Mouse (Mus musculus) WW6 (cell line): ENCODE measurements around the gene Fam102a.

Experiments used
- DNase-seq: peaks from one replicate; pipeline ENCODE4 v3.0.0-alpha.2; 2013; ENCODE audit warnings: low read depth, low spot score

The Fam102a gene

DNA sequence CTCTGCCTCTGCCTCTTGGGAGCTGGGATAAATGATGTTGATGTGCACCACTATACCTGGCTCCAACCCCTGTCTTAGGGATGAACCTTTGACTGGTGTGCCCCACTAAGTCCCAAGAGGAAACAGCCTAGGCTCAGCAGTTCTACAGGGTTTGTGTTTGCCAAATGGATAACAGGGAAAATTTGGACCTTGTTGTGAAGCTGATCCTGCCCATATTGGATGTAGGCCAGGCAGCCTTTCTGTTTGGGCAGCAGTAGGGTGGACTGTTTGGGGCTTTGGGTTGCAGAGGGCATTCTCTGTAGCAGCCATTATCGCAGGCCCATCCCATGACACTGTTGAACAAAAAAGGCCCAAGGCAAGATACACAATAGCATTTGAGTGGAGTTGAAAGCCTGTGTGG, 11.8 kb downstream of the Fam102a start:
- no peak for DNase-seq

DNA sequence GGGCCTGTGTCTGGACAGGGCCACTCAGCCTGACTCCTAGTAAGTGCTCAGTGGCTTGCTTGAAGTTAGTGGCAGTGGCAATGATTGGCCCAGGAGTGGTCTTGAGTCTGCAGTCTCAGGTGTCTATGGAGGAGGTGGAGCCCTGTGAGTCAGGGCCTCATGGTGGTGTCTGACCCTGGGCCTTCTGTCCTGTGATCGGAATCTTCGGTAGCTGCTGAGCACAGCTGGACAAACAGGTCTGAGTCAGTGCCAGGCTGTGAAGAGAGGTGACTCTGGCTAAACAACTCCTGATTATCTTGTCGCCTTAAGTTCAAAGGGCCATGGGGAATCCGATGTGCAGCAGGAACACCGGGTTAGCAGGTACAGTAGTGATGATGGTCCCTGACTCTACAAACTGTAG, 12.2 kb downstream of the Fam102a start:
- no peak for DNase-seq

DNA sequence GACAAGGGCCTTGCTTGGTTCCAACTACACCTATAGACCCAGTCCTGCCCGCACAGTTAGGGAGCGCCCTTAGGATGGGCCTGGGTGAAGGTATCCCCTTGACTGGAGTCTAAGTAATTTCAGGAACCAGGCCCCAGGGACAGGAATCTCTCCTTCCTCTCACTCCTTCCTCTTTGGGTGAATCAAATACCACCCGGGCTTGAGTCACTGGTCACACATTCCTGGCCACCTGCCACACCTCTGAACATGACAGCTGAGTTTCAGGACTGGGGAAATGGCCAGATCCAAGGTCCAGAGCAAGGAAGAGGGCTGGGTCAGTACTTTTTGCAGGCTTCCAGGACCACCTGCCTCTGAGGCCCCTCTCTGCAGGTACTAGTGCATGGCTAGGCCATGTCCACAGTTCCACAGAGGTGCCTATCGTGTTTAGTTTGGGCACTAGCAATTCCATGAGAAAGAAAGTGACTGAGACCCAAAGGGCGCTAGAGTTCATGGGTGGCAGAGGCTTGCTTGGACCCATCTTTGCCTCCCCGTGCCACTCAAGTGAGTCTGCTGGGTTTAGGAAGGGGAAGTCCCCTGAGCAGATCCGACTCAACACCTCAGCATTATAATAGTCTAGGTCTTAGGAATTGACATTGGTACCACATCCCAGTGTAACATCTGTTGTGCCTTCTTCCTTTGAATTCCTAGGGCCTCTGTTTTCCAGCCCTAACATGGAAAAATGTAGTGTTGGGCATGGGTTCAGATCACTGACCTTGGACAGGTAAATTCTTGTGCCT, 13.0 kb downstream of the Fam102a start:
- DNase-seq = no peak

DNA sequence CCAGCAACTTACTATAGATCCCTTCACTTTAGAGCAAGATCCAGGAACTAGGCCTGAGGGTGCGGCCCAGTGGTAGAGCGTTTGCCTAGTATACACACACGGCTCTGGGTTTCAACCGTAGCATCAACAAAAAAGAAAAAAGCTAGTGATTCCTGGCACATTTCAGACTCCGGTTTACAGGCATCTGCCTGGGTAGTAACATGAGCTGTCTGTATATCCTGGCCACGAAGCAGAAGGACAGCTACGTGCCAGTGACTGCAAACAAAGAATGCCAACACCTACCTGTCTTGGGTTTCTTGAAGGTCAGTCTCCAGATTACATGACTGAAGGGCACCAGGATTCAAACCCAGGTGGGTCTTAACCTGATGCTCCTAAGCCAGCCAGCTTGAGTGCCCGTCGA, 14.0 kb downstream of the Fam102a start:
- no peak for DNase-seq

DNA sequence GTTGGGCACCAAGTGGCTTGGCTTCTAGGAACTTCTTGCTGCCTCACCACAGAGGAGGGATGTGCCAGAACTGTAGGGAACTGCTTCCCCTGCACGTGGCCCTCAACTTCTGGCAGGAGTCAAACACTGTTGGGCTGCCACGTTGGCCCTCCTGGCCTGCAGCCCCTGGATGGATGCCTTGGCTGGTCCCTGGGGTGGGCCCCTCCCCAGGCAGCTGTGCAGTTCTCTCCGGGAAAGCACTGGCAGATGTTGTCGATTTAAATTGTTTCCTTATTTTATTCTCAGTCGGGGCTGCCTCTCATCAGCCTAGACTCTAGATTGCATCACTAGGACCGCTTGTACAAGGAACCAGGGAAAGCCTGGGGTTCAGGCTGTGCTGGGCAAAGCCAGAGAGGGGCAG, 14.6 kb downstream of the Fam102a start:
- DNase-seq = no peak

DNA sequence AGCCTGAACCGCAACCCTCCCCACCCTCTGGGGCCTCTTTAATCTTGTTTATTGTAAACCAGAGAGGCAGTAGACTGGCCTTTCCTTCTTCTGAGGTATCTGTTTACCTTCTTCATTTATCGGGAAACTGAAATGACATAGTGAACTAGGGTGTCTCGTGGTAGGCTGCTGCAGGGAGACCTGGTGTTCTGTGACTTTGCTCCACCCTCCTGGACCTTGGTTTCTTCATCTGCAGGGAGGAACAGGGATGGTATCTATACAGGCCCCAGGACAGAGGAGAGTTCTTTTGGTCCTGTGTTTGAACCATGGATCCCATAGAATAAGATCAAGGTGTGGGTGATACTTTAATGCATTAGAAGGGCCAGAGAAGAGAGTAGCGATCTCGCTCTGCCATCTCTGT, 16.1 kb downstream of the Fam102a start:
- DNase-seq = no peak

DNA sequence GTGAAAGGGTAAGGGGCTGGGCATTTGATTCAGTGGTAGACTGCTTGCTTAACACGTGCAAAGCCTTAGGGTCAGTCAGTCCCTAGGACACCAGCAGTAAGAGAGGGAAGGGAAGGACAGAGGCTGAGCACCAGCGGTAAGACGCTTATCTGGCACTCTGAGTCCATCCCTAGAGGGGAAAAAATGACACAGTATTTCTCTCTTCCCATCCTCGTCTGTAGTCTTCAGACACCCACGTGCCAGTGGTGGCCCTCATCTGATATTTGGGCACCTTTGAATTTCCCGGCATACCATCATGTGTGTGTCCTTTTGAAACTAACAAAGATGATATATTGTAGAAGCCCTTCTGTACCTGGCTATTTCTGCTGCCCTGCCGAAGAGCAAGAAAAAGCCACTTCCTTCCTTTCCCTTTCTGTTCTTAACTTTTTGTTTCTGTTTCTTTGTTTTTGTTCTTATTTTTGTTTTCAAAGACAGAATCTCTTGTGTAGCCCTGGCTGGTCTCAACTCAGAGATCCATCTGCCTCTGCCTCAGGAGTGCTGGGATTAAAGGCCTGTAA, 18.5 kb downstream of the Fam102a start:
- no peak for DNase-seq

DNA sequence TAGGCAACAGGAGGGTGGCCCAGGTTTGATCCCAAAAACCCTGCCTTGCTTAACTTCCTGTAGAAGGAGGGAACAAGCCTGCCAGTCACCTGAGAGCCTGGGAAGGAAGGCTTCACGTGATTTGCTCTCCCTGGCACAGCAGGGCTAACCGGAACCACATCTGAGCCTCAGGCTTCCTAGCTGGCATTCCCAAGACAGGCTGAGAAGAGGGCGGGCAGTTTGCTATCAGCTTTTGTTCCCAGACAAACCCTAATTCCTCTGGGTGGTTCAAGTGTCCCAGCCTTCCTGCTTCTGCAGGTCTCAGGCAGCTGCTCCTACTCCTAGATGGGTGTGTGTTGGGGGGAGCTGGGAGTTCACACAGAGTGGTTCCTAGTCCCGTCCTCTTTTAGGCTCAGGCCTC, 20.4 kb downstream of the Fam102a start:
- no peak for DNase-seq

DNA sequence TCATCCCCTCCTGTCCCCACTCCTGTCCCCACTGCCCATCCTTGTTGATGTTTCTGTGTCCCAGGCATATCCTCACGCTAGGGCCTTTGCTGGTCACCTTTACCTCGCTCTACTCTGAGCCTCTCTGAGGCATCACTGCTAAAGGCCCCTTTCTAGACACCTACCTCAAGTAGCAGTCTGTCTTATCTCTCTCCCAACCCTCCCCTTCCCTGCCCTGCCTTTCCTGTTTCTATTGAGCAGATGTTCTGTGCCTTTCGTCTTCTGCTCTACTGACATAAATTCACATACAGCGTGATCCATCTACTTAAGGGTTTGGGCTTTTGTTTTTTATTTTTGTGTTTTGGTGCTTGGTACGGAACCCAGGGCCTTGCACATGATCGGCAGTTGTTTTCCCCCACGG, 20.9 kb downstream of the Fam102a start:
- DNase-seq = no peak

DNA sequence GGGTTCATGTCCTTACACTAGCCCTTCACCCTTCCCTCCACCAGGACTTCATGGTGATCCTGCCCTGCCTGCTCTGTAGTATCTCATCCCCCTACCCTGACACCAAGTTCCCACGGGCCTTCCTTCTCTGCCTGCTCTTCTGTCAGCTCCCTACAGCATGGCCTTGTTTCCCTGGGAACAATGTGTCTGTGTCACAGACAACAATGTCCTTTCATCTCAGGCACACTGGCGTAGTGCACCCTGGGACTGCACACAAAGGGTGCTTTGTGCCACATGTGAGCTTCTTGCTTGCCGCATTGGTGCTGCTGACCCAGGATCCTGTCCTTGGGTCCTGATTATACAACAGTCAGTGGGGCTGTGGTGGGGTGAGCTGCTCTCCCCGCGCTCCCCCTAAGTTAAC, 24.4 kb downstream of the Fam102a start:
- DNase-seq = no peak

DNA sequence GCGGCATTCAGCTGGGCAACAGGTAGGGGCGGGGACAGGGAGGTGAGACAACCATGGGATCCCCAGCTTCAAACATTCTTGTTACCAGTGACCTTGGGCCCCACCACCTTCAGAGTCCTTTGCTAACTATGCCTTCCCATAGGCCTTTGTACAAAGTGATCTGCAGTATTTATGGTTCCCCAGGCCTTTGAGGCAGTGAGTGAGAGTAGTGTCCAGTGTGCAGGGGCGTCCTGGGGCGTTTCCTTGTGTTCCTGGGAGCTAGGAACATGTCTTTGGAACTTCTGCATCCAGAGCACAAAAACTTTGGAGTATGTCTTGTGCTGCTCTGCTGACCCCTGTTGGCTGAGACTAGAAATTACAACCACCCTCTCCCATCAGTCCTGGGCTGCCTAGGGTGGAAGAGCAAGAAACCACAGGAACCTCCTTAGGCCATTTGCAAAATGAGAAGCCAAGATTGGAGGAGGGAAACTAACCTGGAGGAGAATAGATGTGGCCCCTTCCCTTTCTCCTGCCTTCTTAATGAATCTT, 31.5 kb downstream of the Fam102a start:
- no peak for DNase-seq

DNA sequence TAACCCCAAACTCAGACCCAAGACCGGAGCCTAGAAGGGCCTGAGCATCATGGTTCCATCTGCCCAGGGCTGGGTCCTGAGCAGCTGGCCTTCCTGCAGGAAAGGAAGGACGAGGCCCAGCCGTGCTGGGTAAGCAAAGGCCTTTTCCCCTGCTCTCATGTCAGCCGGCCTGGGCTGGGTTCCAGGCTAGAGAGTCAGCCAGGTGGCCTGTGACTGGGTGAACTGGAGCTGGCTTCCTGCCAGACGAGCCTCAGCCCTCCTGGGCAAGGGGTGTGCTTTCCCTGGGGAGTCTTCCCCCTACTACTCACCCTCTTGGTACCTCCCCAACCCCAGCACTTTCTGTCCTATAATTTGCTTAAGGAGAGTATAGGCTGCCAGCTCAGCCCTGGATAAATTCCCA, 33.0 kb downstream of the Fam102a start:
- no peak for DNase-seq

DNA sequence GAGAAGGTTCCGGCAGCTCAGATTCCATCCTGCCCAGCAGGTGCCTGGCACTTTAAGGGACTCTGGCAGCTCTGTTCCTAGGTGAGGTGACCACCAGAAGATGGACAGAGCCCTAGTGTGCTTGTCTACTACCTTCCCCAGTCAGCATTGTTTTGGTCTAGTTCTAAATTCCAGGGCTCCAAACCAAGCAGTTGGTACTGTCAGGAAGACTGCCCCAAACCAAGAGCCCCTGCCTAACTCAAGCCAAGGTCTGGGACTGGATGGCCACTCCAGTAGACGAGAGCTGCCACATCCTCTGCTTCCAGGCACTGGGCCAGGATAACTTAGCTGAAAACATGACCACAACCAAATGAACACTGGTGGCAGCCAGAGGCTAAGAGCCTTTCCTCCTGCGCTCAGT, 33.8 kb downstream of the Fam102a start:
- DNase-seq = no peak

DNA sequence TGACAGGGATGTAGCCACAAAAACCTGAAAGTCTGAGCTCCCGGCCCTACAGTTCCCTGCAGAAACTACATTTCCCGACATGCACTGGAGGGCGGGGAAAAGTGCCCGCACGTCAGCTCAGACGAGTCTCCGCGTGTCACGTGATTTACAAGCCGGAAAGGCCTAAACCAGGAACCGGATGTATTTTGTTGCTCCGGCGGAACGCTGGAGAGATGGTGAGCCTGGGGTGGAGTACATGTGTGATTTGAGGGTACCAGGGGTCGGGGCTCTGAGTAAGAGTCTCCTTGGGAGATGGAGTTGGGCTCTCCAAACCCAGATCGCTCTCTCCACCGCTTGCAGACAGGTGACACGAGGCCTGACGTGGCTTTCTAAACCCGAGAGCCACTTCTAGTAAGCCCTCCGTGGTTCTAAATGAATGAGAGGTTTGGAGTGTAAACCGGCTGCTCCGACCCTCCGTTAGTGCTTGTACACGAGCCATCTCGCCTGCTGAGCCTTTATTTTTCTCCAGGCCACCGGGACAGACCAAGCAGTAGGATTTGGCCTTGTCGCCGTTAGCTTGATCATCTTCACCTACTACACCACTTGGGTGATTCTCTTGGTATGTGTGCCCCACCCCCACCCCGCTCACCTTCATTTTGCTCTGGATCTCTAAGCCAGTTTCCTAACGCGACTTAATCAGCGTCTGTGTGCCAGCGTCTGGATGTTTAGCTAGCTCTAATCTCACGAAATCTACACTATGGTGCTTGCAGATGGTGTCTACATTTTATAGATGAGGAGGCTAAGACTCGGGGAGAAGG, 35.8 kb downstream of the Fam102a start, which contains the start of gene Dpm2:
Gene Dpm2, plus strand, starts transcription at position 161 of the 797 bp plus-strand sequence.
- peak; percentile 80 for DNase-seq

DNA sequence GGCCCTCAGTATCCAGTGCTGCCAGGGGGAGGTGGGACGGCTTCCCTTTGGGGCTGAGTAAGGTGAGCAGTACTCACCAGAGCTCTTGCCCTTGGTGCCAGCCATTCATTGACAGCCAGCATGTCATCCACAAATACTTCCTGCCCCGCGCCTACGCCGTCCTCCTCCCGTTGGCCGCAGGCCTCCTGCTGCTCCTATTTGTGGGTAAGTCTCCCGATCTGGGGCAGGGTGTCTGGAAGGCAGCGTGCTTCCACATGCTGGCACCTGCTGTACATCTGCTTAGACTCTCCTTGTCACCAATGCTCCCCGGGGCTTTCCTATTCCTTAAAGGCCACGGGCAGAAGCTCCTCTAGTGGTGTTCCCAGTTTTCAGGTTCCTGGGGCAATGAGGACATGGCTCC, 37.1 kb downstream of the Fam102a start:
- DNase-seq = no peak

DNA sequence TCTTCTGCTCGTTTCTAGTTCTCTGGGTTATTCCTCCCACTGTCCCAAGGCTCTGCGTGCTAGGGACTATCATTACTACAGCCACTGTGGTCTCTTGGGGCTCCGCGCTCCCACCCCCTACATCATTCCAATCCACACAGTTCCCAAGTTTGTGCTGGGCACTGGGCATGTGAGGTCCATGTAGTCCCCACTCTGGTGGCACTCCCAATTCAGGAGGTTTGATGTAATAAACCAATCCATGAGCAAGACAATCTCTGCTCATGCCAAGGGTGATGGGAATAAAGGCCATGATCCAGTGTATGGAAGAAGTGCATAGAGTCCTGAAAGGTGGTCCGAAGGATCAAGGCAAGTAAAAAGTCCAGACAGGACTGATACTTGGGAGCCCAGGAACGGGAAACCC, 39.4 kb downstream of the Fam102a start, which contains the start of gene Pip5kl1:
Gene Pip5kl1, plus strand, starts transcription at position 301 of the 400 bp plus-strand sequence.
- DNase-seq = no peak

DNA sequence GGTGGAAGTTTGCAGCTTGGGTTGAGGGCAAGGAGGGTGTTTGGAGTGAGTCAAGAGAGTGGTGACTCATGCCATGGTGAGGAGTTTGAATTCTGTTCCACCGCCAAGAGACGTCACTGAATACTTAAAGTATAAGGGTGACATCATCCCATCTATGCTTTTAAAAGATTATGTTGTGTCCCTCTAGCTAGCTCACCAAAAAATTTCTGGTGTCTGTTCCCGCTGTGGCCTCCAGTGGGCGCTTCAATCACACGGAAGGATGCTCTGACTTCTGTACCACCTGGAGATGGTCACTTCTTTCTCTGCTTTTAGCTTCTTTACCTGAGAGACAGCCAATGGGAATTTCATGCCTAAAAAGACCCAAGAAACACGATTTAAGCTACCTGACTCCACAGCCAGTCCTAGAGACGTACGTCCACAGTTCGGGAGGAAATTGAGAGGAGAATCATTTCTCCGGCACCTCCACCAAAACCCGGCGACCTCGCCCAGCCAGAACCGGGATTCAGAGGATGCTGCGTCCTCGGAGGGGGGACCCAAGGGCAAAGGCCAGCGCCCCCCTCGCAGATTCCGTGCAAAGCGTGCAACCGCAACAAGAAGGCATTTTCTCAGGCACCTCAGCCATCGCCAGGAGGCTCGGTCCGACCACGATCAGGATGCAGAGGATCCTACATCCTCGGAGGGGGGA, 39.9 kb downstream of the Fam102a start:
- no peak for DNase-seq

DNA sequence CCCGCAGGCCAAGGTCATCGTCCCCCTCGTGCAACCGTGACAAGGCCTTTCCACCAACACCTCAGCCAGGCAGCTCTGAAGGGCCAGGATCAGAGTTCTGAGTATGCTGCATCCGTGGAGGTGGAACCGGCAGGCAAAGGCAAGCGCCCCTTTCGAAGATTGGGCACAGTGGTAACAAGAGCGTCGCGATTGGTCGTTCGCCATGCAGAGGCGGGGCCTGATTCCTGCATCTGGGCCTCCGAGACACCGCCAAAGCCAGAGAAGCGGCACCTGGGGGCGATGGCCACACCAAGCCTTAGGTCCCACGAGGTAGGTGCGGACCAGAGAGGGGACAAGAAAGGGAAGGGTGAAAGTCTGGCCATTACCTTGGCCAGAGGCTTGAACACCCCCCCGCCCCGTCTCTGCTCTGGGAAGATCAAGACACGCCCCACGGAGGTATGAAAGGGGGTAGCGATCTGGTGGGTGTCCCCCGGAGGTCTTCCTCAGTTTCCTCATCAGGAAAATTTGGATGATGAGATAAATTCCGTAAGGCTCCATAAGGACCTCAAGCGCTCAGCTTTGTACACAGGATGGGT, 40.5 kb downstream of the Fam102a start, which contains the start of gene 9430097D07Rik:
Gene 9430097D07Rik, minus strand, starts transcription at position 99 of the 575 bp plus-strand sequence.
- no peak for DNase-seq

DNA sequence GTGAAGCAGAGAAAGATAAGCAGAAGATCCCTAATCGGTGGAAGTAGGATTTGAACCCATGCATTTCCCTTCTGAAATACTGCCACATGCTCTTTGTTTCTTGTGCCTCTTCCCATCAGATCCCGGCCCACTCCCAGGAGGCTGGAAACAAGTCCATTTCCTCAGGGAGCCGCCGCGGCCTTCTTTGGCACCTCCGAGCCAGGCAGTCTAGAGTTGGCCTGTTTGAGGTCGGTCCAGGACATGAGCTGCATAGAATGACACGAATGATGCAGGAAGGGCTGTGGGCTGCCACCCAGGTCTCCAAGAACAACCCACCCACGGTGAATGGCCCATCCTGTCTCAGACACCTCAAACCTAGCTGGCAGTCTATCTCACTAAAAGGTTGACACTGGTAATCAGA, 41.4 kb downstream of the Fam102a start:
- DNase-seq = no peak

DNA sequence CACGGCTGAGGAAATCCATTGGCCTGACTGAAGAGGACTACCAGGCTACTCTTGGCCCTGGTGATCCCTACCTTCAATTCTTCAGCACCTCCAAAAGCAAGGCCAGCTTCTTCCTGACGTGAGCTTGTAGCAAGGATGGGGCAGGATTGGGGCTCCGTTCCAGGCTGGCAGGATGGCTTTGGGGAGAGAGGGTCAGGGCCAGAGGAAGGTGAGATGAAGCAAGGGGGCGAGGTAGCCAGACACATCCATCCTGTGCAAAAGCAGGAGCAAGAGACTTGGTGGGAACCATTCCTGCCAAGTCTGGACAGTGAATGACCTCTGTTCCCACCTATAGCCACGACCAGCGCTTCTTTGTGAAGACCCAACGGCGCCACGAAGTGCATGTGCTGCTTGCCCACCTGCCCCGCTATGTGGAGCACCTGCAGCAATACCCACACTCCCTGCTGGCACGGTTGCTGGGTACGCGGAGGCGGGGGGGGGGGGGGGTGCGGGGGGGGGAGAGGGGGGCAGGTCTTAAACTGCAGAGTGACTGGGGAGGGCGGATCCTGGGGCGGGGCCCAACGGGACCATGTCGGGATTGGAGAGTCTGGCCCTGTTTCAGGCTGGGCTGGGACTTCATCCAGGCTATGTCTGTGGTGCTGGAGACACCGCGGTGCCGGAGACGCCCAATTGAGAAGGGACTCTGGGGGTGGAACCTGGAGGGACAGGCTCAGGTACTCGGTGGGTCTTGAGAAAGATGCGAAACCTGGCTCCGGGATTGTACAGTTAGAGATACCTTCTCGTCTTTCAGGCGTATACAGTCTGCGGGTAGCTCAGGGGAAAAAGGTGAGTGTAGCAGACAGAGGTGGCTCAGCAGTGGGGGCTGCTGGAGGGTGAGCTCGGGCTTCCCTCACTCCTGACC, 43.3 kb downstream of the Fam102a start:
- no peak for DNase-seq
